Mouse (Mus musculus): ENCODE results near the gene Lnp1.
"Not testable (repeated sequence)": the region's sequence is repeated elsewhere in the genome, so short reads cannot be mapped to it uniquely, and the experiment has no call there.

Lnp1 gene

GRCm38 (mm10) chr16:56928023-56928422, at the start of gene Lnp1:
TSS of gene Lnp1 (minus strand) at chr16:56928061.
- DNase-seq, result no peak

DNA sequence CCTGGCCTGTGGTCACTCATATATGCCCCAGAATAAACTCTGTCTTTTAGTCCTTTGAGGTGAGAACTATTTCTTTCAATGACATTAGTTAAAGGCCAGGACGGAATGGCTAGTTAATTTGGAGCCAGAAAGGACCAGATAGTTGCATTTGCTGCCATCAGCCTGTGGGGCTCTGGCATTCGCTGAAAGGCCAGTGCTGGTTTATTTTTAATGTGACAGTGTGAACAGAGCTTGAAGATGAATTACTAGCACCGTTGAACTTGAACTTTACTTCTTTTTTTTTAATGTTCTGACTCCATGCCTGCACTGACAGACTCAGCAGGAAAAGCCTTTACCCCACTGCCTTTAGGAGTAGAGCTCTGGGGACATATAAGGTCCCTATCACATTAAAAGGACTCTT, 46.8 kb upstream of the Lnp1 start:
- DNase-seq, result no peak

DNA sequence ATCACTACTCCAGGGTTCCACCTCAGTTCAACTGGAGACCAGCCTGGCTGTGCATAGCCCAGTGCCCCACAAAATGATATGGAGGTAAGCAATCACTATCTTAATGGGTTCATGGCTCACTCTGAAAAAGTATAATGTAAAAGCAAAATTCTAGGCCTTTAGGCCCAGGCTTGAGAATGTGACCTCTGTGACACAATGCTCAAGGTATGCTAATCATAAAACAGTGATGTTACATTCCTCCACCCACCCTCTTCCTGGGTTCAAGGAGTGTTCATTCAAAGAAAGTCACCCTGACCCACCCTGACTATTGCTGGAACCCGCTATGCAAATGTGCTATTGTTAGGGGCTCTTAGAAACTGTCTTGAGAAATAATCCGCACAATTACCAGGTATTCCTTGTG, 30.4 kb upstream of the Lnp1 start:
- DNase-seq, result not testable (repeated sequence)

DNA sequence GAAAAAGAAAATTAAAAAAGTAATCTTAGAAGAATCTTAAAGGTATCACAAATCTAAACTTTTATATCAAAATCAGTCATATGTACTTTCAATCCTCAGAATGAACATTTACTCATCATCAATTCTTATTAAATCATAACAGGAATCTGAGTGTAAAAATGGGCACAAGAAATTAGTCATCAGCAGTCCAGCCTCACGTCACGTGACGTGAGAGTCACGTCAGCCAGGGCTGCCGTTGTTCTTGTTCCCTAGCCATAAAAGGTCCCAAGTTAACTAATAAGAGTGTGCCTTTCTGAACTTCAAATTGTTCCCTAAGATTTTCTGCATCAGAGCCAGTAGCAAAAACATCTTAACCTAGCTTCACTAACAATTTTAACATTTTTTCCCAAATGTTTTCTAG, 21.2 kb upstream of the Lnp1 start:
- DNase-seq, result no peak

DNA sequence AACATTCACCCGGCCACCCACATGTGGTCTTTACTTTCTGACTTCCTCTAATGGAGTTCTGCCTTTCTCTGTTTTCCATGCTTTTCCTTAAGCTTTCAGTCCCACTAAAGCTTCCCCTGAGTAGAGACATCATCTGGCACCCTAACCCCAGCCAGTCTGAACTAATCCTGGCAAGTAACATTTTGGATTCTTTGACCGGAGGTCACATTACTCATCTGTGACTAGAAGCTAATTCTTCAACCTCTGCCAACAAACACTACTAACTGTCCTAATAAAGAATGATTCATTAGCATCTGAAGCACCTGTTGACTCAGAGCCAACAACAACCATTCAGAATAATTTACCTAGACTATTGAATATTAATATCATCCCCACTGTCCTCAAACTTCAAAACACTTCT, 14.5 kb upstream of the Lnp1 start:
- no peak for DNase-seq

DNA sequence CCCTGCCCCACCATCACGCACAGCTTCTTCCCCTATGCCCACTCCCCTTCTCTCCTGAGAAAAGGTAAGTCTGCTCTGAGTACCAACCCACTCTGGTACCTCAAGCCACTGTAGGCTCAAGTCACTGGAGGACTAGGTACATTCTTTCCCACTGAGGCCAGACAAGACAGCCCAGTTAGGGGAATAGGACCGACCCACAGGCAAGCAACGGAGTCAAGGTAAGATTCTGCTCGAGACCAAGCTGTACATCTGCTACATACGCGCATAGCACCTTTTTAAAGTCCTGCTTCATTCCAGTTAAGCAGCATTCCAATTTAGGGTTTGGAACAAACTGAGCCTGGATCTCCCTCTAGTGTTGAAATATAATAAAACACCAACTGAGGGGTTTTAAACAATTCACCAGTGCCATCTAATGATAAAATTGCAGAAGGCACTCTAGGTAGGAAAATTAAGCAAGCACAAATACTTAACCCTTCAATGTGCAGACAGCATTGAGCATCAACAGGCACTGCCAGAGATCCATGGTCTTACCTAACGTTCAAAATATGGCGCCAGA, 7.7 kb downstream of the Lnp1 start:
- peak; percentile 48 for DNase-seq

DNA sequence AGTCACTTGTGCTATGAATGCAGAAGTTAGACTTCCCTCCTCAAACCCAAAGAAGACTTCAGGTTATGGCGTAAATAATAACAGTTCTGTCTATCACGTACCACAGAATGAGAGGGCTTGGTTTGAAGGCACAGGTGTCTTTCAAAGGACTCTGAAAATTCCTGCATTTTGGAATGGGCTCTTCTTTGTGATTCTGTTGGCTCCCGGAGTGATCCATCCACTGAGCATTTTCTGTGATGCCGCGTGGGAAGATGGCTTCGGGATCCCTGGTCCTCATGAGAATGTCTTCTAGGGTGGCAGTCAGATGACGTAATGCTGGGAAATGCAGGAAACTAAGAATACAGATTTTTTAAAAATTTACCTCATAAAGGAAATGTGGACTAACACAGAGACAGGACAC, 10.6 kb downstream of the Lnp1 start:
- no peak for DNase-seq

DNA sequence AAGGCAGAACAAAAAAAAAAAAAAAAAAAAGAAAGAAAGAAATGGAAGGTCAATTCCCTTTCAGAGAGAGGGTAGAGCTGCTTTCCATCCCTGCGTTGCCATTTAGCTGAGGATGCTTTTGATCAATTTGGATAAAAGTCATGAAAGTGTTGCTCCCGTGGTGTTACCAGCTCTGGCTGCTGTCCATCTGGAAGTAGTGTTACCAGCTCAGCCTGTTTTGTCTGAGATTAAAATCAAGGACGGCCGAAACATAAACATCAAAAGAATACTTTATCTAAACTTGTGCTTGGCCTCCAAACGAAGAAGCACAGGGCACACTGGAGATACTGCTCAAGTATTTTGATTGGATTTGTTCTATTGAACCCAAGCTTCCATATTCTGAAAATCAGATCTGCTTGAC, 18.9 kb downstream of the Lnp1 start:
- no peak for DNase-seq

GRCm38 (mm10) chr16:56902206-56902605, 25.7 kb downstream of the Lnp1 start:
- DNase-seq, result not testable (repeated sequence)

GRCm38 (mm10) chr16:56891583-56891982, 36.3 kb downstream of the Lnp1 start:
- no peak for DNase-seq

- no peak for DNase-seq
Observed at GRCm38 (mm10) chr16:56886616-56887116, 41.2 kb downstream of the Lnp1 start.

DNA sequence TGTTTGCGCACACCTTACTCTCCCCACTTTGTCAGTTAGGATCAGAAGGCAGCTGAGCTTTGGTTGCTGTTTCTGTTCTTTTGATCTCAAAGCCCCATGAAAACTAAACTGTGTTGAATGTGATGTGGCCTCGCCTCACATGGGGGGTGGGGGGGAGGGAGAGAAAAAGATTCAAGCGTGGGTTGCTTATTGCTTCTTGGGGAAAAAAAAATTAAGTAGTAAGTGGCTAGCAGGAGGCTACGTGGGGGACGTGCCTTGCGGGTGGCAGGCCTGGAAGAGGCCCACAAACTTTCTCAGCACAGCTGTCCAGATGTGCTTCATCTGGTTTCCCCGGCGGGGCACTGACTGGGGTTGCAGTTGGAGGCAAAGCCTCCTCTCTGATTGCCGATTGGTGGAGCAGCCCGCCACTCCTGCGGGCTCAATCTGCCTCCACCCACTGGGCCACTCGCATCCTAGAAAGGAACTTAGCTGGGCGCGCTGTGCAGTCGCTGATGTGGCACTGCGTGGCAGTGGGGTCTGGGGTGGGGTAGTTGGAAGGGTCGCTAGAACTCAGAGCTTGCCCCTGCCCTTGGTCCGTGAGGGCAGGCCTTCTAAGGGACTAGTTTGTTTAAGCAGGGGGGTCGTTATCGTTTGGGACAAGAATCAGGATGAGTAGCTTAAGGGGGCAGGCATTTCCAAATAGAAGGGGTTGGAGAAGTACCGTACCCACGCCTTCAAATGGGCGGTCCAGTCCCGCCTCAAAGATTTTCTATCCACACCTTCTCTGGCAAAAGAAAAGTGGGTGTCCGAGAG, 41.8 kb downstream of the Lnp1 start, which contains the start of gene Tmem45a:
Tmem45a (minus strand) TSS at position 343 of the 792 bp plus-strand sequence.
- DNase-seq, result peak; percentile 94

- no peak for DNase-seq
Observed at GRCm38 (mm10) chr16:56884811-56885210, 43.0 kb downstream of the Lnp1 start.

- DNase-seq, result no peak
Observed at GRCm38 (mm10) chr16:56873410-56873809, 54.5 kb downstream of the Lnp1 start.

GRCm38 (mm10) chr16:56870458-56870857, 57.4 kb downstream of the Lnp1 start:
- DNase-seq, result no peak

- DNase-seq, result no peak
Observed at GRCm38 (mm10) chr16:56868361-56868760, 59.5 kb downstream of the Lnp1 start.

GRCm38 (mm10) chr16:56867591-56867990, 60.3 kb downstream of the Lnp1 start:
- peak; percentile 24 for DNase-seq
